Mouse (Mus musculus): Measurements from ENCODE around the gene Sowahd. TPM values are rescaled to one million over a fixed set of nuclear protein-coding genes. Genes with fewer than 3 reads are reported as not detected.
A peak's percentile ranks its signal among the peaks of the same experiment; 100 is the strongest.

The Sowahd gene
- not detected in 2 replicates for polyA plus RNA-seq (2015; fragmentation: Nextera tagmentation; extraction: Ambion mirVana)

GRCm38 (mm10) chrX:37048066-37048889 lies at the start of gene Sowahd:
Gene Sowahd (plus strand): TSS chrX:37048845.
- H3K9ac ChIP-seq = peak within 1 kb of the TSS; percentile 33
- H3K4me3 ChIP-seq = peak within 1 kb of the TSS; percentile 41
- no peaks in the 10 kb centered on the region for H3K36me3 ChIP-seq
- 15% methylated on average over 35 of the region's 38 CpGs for WGBS
- peaks cover 22% of the 10 kb centered on the region for H3K27me3 ChIP-seq
- H3K4me1 ChIP-seq (replicated peaks) = peaks cover 17% of the 10 kb centered on the region
- peak within 1 kb of the TSS; percentile 83 for H3K4me2 ChIP-seq
- peak; percentile 23; the same call in 1 of the 2 replicates for ATAC-seq (ENCODE audit: low FRiP score, low read depth)
- H3K9me3 ChIP-seq = no peaks in the 10 kb centered on the region
- H3K27ac ChIP-seq (replicated peaks) = no peak within 1 kb of the TSS

DNA sequence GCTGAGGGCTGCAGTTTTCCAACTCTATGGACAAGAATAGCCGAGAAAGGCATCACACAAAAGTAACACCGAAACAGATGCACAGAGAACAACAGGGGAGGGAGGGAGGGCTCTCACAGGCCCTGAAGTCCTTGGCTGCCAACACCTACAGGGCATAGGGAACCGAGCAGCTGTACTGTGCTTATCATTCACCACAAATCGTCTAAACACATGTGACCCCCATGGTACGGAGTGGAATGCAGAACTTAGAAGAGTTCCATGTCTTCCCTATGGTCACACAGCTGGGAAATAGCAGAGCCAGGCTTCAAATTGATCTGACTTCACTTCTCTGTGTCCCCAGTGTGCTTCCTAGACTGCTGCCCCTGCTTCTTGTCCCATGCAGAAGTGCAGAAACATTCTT lies 34.8 kb upstream of the Sowahd start:
- 80% methylated on average over 5 of the region's 5 CpGs for WGBS
- Histone ChIP-seq H3K4me2 (no peak overlapping the region), H3K9ac (no peak overlapping the region), H3K27me3 (no peaks in the 10 kb centered on the region), H3K9me3 (no peaks in the 10 kb centered on the region), H3K4me1 (replicated peaks) (no peaks in the 10 kb centered on the region), H3K36me3 (no peaks in the 10 kb centered on the region), H3K27ac (replicated peaks) (no peak overlapping the region), H3K4me3 (no peak overlapping the region)
- ATAC-seq (ENCODE audit: low FRiP score, low read depth) = no peak

GRCm38 (mm10) chrX:37018150-37018654 lies 30.4 kb upstream of the Sowahd start:
- Histone ChIP-seq H3K4me2 (no peak overlapping the region), H3K4me3 (no peak overlapping the region), H3K9ac (no peak overlapping the region), H3K9me3 (no peaks in the 10 kb centered on the region), H3K4me1 (replicated peaks) (no peaks in the 10 kb centered on the region), H3K36me3 (no peaks in the 10 kb centered on the region), H3K27me3 (no peaks in the 10 kb centered on the region), H3K27ac (replicated peaks) (no peak overlapping the region)
- WGBS = 91% methylated on average over 9 of the region's 9 CpGs
- ATAC-seq (ENCODE audit: low FRiP score, low read depth) = no peak

DNA sequence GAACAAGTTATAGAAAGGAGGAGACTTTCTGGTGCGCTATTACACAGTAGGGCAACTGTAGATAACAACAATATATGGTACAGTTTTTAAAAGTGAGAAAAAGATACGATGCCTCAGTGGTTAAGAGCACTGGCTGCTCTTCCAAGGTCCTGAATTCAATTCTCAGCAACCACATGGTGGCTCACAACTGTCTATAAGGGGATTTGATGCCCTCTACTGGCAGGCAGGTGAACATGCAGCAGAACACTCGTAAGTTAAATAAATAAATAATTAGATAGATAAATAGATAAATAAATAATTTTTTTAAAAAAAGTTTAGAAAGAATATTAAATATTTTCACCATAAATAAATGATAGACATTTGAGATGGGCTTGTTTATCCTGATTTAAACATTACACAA lies 29.6 kb upstream of the Sowahd start:
- H3K9me3 ChIP-seq = no peaks in the 10 kb centered on the region
- H3K4me2 ChIP-seq = no peak overlapping the region
- ATAC-seq (ENCODE audit: low FRiP score, low read depth) = no peak
- no peaks in the 10 kb centered on the region for H3K36me3 ChIP-seq
- no peak overlapping the region for H3K4me3 ChIP-seq
- no peak overlapping the region for H3K27ac ChIP-seq (replicated peaks)
- 64% methylated on average over 3 of the region's 3 CpGs for WGBS
- H3K9ac ChIP-seq = no peak overlapping the region
- H3K4me1 ChIP-seq (replicated peaks) = no peaks in the 10 kb centered on the region
- H3K27me3 ChIP-seq = no peaks in the 10 kb centered on the region

DNA sequence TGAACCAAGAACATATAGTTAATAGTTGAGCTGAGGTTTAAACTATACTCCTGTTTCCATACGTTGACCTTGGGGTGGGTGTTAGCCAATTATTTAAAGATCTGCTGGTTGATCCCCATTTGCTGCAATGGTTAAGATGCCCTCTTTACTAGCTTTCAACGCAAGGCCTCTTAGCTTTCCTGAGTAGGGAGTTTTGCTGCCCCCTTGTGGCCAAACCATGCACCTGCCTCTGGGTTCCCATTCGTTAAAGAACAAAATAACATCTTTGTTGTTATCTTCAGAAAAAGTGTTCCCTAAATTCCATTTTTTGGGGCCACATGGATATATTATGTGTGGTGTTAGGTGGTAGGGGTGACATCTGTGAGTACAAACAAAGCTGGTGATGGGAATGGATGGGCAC lies 26.0 kb upstream of the Sowahd start:
- Histone ChIP-seq H3K27me3 (no peaks in the 10 kb centered on the region), H3K4me1 (replicated peaks) (no peaks in the 10 kb centered on the region), H3K27ac (replicated peaks) (no peak overlapping the region), H3K9ac (no peak overlapping the region), H3K9me3 (no peaks in the 10 kb centered on the region), H3K4me2 (no peak overlapping the region), H3K36me3 (no peaks in the 10 kb centered on the region), H3K4me3 (no peak overlapping the region)
- WGBS = 20% methylated on average over 3 of the region's 3 CpGs
- no peak for ATAC-seq (ENCODE audit: low FRiP score, low read depth)

GRCm38 (mm10) chrX:37023652-37024309 lies 24.9 kb upstream of the Sowahd start:
- Histone ChIP-seq H3K4me3 (no peak overlapping the region), H3K4me1 (replicated peaks) (no peaks in the 10 kb centered on the region), H3K27ac (replicated peaks) (no peak overlapping the region), H3K27me3 (no peaks in the 10 kb centered on the region), H3K4me2 (no peak overlapping the region), H3K36me3 (no peaks in the 10 kb centered on the region), H3K9me3 (no peaks in the 10 kb centered on the region), H3K9ac (no peak overlapping the region)
- WGBS = 73% methylated on average over 10 of the region's 10 CpGs
- no peak for ATAC-seq (ENCODE audit: low FRiP score, low read depth)

DNA sequence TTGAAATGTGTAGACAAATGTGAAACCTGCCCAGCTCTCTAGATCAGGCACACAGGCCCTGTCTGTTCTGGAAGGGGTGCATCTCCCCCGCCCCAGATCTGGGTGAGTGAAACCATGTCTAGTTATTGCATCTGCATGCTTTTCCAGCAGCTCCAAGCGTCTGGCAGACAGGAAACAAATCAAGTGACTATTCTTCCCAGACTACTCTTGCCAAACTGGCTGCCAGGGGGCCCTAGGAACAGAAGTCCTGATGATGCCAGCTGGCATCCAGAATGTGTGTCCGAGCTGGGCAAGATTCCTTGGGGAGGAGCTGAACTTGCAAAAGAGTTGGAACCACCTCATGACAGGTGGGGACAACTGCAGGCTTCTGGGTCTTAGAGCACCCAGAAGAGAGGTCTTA lies 20.3 kb upstream of the Sowahd start:
- H3K4me3 ChIP-seq = no peak overlapping the region
- H3K9ac ChIP-seq = no peak overlapping the region
- no peaks in the 10 kb centered on the region for H3K27me3 ChIP-seq
- peak; percentile 27; the same call in 1 of the 2 replicates for ATAC-seq (ENCODE audit: low FRiP score, low read depth)
- H3K9me3 ChIP-seq = no peaks in the 10 kb centered on the region
- H3K4me2 ChIP-seq = no peak overlapping the region
- 55% methylated on average over 3 of the region's 3 CpGs for WGBS
- H3K36me3 ChIP-seq = no peaks in the 10 kb centered on the region
- no peak overlapping the region for H3K27ac ChIP-seq (replicated peaks)
- H3K4me1 ChIP-seq (replicated peaks) = no peaks in the 10 kb centered on the region

GRCm38 (mm10) chrX:37042726-37043125 lies 5.9 kb upstream of the Sowahd start:
- ATAC-seq (ENCODE audit: low FRiP score, low read depth) = no peak
- no peak overlapping the region for H3K9ac ChIP-seq
- H3K4me1 ChIP-seq (replicated peaks) = no peaks in the 10 kb centered on the region

DNA sequence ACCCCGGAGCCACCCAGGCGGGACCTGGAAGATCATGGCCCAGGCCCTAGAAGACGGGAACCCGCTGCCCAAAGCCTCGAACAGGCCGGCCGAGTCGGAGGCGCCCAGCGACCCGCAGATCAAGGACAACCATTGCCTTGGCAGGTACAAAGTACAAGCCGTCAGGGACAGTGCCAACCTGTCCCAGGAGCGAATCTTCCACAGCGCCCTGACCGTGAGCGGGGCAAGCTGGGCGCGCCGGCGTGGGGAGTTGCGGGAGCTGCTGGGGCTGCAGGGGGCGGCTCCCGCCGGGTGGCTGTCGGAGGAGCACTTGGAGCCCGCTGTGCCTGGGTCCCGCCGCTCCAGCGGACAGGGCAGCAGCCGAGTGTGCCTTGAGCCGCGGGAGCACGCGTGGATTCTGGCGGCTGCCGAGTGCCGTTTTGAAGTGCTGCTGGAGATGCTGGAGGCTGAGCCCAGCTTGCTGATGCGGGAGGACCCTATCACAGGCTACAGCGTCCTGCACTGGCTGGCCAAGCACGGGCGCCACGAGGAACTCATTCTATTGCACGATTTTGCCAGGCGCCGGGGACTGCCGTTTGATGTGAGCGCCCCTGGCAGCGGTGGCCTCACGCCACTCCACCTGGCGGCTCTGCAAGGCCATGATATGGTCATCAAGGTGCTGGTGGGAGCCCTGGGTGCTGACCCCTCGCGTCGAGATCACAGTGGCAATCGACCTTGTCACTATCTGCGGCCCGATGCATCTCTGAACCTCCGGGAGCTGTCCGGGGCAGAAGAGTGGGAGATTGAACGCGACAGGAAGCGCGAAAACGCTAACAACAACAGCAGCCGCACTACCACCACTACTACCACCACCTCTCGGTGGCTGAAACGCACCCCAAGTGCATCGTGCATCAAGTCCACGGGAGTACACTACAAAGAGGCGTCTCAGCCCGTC lies 512 bp downstream of the Sowahd start:
- Histone ChIP-seq H3K9me3 (no peaks in the 10 kb centered on the region), H3K36me3 (no peaks in the 10 kb centered on the region), H3K27me3 (peaks cover 22% of the 10 kb centered on the region), H3K4me2 (peak overlapping the region; percentile 83), H3K4me1 (replicated peaks) (peaks cover 17% of the 10 kb centered on the region), H3K9ac (peak overlapping the region; percentile 33), H3K27ac (replicated peaks) (no peak overlapping the region), H3K4me3 (peak overlapping the region; percentile 41)
- no peak for ATAC-seq (ENCODE audit: low FRiP score, low read depth)
- 21% methylated on average over 66 of the region's 70 CpGs for WGBS

More at GRCm38 (mm10) chrX:37042726-37043125, 5.9 kb upstream of the Sowahd start:
- no peaks in the 10 kb centered on the region for H3K9me3 ChIP-seq
- H3K4me2 ChIP-seq = no peak overlapping the region
- 28% methylated on average over 9 of the region's 9 CpGs for WGBS
- peaks cover 12% of the 10 kb centered on the region for H3K27me3 ChIP-seq
- no peak overlapping the region for H3K27ac ChIP-seq (replicated peaks)
- no peak overlapping the region for H3K4me3 ChIP-seq
- no peaks in the 10 kb centered on the region for H3K36me3 ChIP-seq

GRCm38 (mm10) chrX:37063902-37064301 lies 15.3 kb downstream of the Sowahd start:
- no peaks in the 10 kb centered on the region for H3K27me3 ChIP-seq
- H3K4me3 ChIP-seq = no peak overlapping the region
- H3K27ac ChIP-seq (replicated peaks) = no peak overlapping the region
- H3K4me1 ChIP-seq (replicated peaks) = no peaks in the 10 kb centered on the region
- WGBS = 91% methylated on average over 9 of the region's 9 CpGs
- H3K9ac ChIP-seq = no peak overlapping the region
- H3K9me3 ChIP-seq = no peaks in the 10 kb centered on the region
- H3K36me3 ChIP-seq = no peaks in the 10 kb centered on the region
- ATAC-seq (ENCODE audit: low FRiP score, low read depth) = no peak
- no peak overlapping the region for H3K4me2 ChIP-seq

GRCm38 (mm10) chrX:37067299-37067698 lies 18.7 kb downstream of the Sowahd start:
- H3K9ac ChIP-seq = no peak overlapping the region
- 91% methylated on average over 3 of the region's 3 CpGs for WGBS
- no peaks in the 10 kb centered on the region for H3K27me3 ChIP-seq
- no peak for ATAC-seq (ENCODE audit: low FRiP score, low read depth)
- no peak overlapping the region for H3K4me2 ChIP-seq
- no peak overlapping the region for H3K4me3 ChIP-seq
- no peaks in the 10 kb centered on the region for H3K9me3 ChIP-seq
- H3K36me3 ChIP-seq = no peaks in the 10 kb centered on the region
- no peak overlapping the region for H3K27ac ChIP-seq (replicated peaks)
- no peaks in the 10 kb centered on the region for H3K4me1 ChIP-seq (replicated peaks)

Measured in hindbrain, embryonic 15.5 days (tissue).